Mouse (Mus musculus): Measurements from ENCODE around the gene Heca. TPM values are rescaled to one million over a fixed set of nuclear protein-coding genes. Genes with fewer than 3 reads are reported as not detected.
"Not testable (repeated sequence)": the region's sequence is repeated elsewhere in the genome, so short reads cannot be mapped to it uniquely, and the experiment has no call there.

Heca gene
- polyA plus RNA-seq, 1 experiment from 2014 or later: 5.9 TPM

GRCm38 (mm10) chr10:17829205-17829604, 118.7 kb downstream of the Heca start:
- H3K9ac ChIP-seq: no peak overlapping the region
- H3K4me2 ChIP-seq (replicated peaks): no peak overlapping the region
- no peak overlapping the region for H3K27ac ChIP-seq (replicated peaks)
- no peaks in the 10 kb centered on the region for H3K27me3 ChIP-seq
- 86% methylated on average over 4 of the region's 4 CpGs for WGBS
- 0 out of 2 replicates have a peak, but pooled peaks cover 6% of the 10 kb centered on the region for H3K4me1 ChIP-seq
- no peaks in the 10 kb centered on the region for H3K9me3 ChIP-seq (replicated peaks)
- H3K4me3 ChIP-seq (replicated peaks): no peak overlapping the region
- H3K36me3 ChIP-seq: no peaks in the 10 kb centered on the region
- no peak for ATAC-seq (ENCODE audit: insufficient number of reproducible peaks, low FRiP score, low TSS enrichment, low read depth)

- WGBS: 5% methylated on average over 12 of the region's 12 CpGs
- ATAC-seq (ENCODE audit: insufficient number of reproducible peaks, low FRiP score, low TSS enrichment, low read depth): no peak
- Histone ChIP-seq H3K27ac (replicated peaks) (no peak overlapping the region), H3K9me3 (replicated peaks) (no peaks in the 10 kb centered on the region), H3K4me3 (replicated peaks) (0 out of 2 replicates have a peak overlapping the region, but pooled peaks have one; percentile 0), H3K9ac (no peak overlapping the region), H3K36me3 (no peaks in the 10 kb centered on the region), H3K4me2 (replicated peaks) (peak overlapping the region; percentile 22), H3K4me1 (0 out of 2 replicates have a peak, but pooled peaks cover 6% of the 10 kb centered on the region), H3K27me3 (no peaks in the 10 kb centered on the region)
Measured at GRCm38 (mm10) chr10:17827391-17827790, 120.5 kb downstream of the Heca start.

- ATAC-seq (ENCODE audit: insufficient number of reproducible peaks, low FRiP score, low TSS enrichment, low read depth); H3K27ac ChIP-seq (replicated peaks); H3K9me3 ChIP-seq (replicated peaks); H3K27me3 ChIP-seq; H3K9ac ChIP-seq; H3K4me2 ChIP-seq (replicated peaks); H3K36me3 ChIP-seq; H3K4me3 ChIP-seq (replicated peaks); H3K4me1 ChIP-seq: not testable (repeated sequence)
- WGBS: 89% methylated on average over 7 of the region's 7 CpGs
Measured at GRCm38 (mm10) chr10:17820422-17820821, 127.4 kb downstream of the Heca start.

Other genes starting within 250 kb of the Heca start
- gene Cited2, start 224.8 kb downstream of the Heca start, polyA plus RNA-seq (2015; fragmentation: Nextera tagmentation; extraction: Ambion mirVana): 44.6 and 48.3 TPM in 2 replicates
- gene Txlnb, start 151.8 kb downstream of the Heca start, polyA plus RNA-seq (2015; fragmentation: Nextera tagmentation; extraction: Ambion mirVana): 3.7 and 4.9 TPM in 2 replicates
- 125 and 138 TPM in 2 replicates for gene Abracl, start 75.2 kb upstream of the Heca start, polyA plus RNA-seq (2015; fragmentation: Nextera tagmentation; extraction: Ambion mirVana)
- gene Reps1, start 107.8 kb upstream of the Heca start, polyA plus RNA-seq (2015; fragmentation: Nextera tagmentation; extraction: Ambion mirVana): 15.1 and 19.4 TPM in 2 replicates

All from embryonic facial prominence, embryonic 15.5 days (tissue).